In the genomic region with DNA sequence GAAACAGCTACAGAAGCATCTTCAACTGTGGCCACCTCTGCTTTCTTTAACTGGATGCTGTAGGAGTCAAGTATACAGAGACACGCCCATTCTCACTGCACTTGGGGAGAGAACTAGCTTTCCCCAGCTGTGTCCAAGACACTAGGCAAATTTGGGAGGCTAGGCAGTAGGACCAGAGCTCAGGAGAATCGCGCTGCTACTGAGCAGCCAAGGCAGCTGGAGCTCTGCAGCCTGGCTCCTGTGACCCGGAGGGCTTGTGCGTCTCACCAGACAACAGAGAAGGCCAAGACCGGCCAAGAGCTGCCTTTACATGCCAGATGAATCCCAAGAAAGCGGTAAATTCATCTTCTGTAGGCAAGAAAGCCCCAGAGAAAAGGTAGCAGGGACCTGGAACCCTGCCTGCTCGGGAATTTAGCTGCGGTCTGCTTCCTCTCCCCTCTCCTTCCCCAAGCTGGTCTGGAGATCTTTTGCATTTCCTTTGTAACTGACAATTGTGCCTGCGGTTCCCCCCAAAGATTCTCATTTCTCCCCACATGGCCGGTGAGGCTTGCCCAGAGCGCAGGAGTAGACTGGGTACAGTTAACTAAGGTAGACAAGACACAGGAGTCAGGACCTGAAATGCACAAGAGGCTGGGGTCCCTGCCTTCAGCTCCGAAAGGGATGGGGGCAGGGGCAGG, we compare ENCODE assay signal across 8 mouse cellular contexts. TPM values are rescaled to one million over a fixed set of nuclear protein-coding genes. Genes with fewer than 3 reads are reported as not detected.
A peak's percentile ranks its signal among the peaks of the same experiment; 100 is the strongest.
DNase-seq lines count a peak whose midpoint lies in the region; ATAC-seq lines count a peak whose summit lies in the region.
"Had no signal": no experiment of that assay in that cellular context is flagged by ENCODE, and none has a peak within 500 bp of the region (broad histone marks: within the 10 kb centered on the region; RNA-seq: fewer than 3 reads in every experiment).

No protein-coding gene starts in this region.

- H3K9ac ChIP-seq in lung, embryonic 16.5 days (ENCODE audit: low read length) = peak overlapping the region; percentile 81; the same call in 1 of the 2 replicates
- no peak overlapping the region for H3K9ac ChIP-seq in forebrain, embryonic 16.5 days (replicated peaks; ENCODE audit: low read depth, low read length)
- H3K9ac ChIP-seq in stomach, embryonic 15.5 days = peak overlapping the region; percentile 16; the same call in 1 of the 2 replicates

- 29% methylated on average over 13 of the region's 13 CpGs for WGBS in lung, embryonic 16.5 days
- 29% methylated on average over 13 of the region's 13 CpGs for WGBS in forebrain, embryonic 16.5 days
- 24% methylated on average over 13 of the region's 13 CpGs for WGBS in limb, embryonic 10.5 days
- 30% methylated on average over 13 of the region's 13 CpGs for WGBS in stomach, embryonic 15.5 days

- H3K4me1 ChIP-seq in lung, embryonic 16.5 days (replicated peaks; ENCODE audit: control insufficient read depth, insufficient read depth, low read length) = peaks cover 10% of the 10 kb centered on the region
- peaks cover 19% of the 10 kb centered on the region for H3K4me1 ChIP-seq in forebrain, embryonic 16.5 days (replicated peaks; ENCODE audit: control insufficient read depth, insufficient read depth, low read length)
- peaks cover 58% of the 10 kb centered on the region for H3K4me1 ChIP-seq in limb, embryonic 10.5 days
- peaks cover 15% of the 10 kb centered on the region for H3K4me1 ChIP-seq in stomach, embryonic 15.5 days

- DNase-seq in lung, postnatal 4 days = no peak
- DNase-seq in limb, embryonic 10.5 days (ENCODE audit: low spot score) = no peak
- no peak for DNase-seq in testis, postnatal 10 days (ENCODE audit: low spot score)
- no peak for DNase-seq in urinary bladder, postnatal 25 days (ENCODE audit: low spot score)

- H3K4me3 ChIP-seq in lung, embryonic 16.5 days (ENCODE audit: low read length) = peak overlapping the region; percentile 70
- H3K4me3 ChIP-seq in forebrain, embryonic 16.5 days (replicated peaks; ENCODE audit: low read length) = no peak overlapping the region
- peak overlapping the region; percentile 76 for H3K4me3 ChIP-seq in limb, embryonic 10.5 days
- peak overlapping the region; percentile 55 for H3K4me3 ChIP-seq in stomach, embryonic 15.5 days (replicated peaks)

- H3K27ac ChIP-seq in lung, embryonic 16.5 days (ENCODE audit: low read length) = peak overlapping the region; percentile 48
- no peak overlapping the region for H3K27ac ChIP-seq in forebrain, embryonic 16.5 days (ENCODE audit: low read length)
- H3K27ac ChIP-seq in limb, embryonic 10.5 days = peak overlapping the region; percentile 91
- peak overlapping the region; percentile 81 for H3K27ac ChIP-seq in stomach, embryonic 15.5 days
- H3K27ac ChIP-seq: macrophage had no signal

- no peaks in the 10 kb centered on the region for H3K36me3 ChIP-seq in lung, embryonic 16.5 days (ENCODE audit: control insufficient read depth, insufficient read depth, low read length)
- no peaks in the 10 kb centered on the region for H3K36me3 ChIP-seq in forebrain, embryonic 16.5 days (ENCODE audit: control insufficient read depth, insufficient read depth)
- H3K36me3 ChIP-seq in limb, embryonic 10.5 days = no peaks in the 10 kb centered on the region
- H3K36me3 ChIP-seq in stomach, embryonic 15.5 days = no peaks in the 10 kb centered on the region

- peak overlapping the region; percentile 68 for H3K4me2 ChIP-seq in lung, embryonic 16.5 days (ENCODE audit: low read depth, low read length)
- H3K4me2 ChIP-seq in forebrain, embryonic 16.5 days (ENCODE audit: low read length) = 0 out of 2 replicates have a peak overlapping the region, but pooled peaks have one; percentile 62
- peak overlapping the region; percentile 72 for H3K4me2 ChIP-seq in stomach, embryonic 15.5 days

- no peaks in the 10 kb centered on the region for H3K9me3 ChIP-seq in lung, embryonic 16.5 days (ENCODE audit: control insufficient read depth, low read length)
- no peaks in the 10 kb centered on the region for H3K9me3 ChIP-seq in forebrain, embryonic 16.5 days (ENCODE audit: control insufficient read depth, low read length)
- H3K9me3 ChIP-seq in limb, embryonic 10.5 days (replicated peaks) = no peaks in the 10 kb centered on the region
- no peaks in the 10 kb centered on the region for H3K9me3 ChIP-seq in stomach, embryonic 15.5 days

- no peaks in the 10 kb centered on the region for H3K27me3 ChIP-seq in lung, embryonic 16.5 days (ENCODE audit: control insufficient read depth, insufficient read depth, low read depth, low read length)
- H3K27me3 ChIP-seq in forebrain, embryonic 16.5 days (replicated peaks; ENCODE audit: control insufficient read depth, insufficient read depth, low read length) = 0 out of 2 replicates have a peak, but pooled peaks cover 4% of the 10 kb centered on the region
- H3K27me3 ChIP-seq in limb, embryonic 10.5 days (ENCODE audit: low read depth, poor library complexity, severe bottlenecking) = peaks cover 12% of the 10 kb centered on the region; the same call in 1 of the 2 replicates
- no peaks in the 10 kb centered on the region for H3K27me3 ChIP-seq in stomach, embryonic 15.5 days (replicated peaks)

- no peak for ATAC-seq in lung, embryonic 16.5 days (ENCODE audit: low read depth)
- ATAC-seq in forebrain, embryonic 16.5 days = no peak
- 0 out of 2 replicates have a peak, but pooled peaks have one; percentile 24 for ATAC-seq in stomach, embryonic 15.5 days (ENCODE audit: insufficient read depth, low FRiP score, low read depth)

RNA-seq across cellular contexts. Expression of a gene that starts 0.8 kb away (rescaled TPM):
- 109 and 117 TPM in 2 replicates for polyA plus RNA-seq in lung, embryonic 16.5 days (2015; fragmentation: Nextera tagmentation; extraction: Ambion mirVana)
- polyA plus RNA-seq in forebrain, embryonic 16.5 days (2015; fragmentation: Nextera tagmentation; extraction: Ambion mirVana) = 11.2 and 13.1 TPM in 2 replicates
- 79.5 and 123 TPM in 2 replicates for polyA plus RNA-seq in limb, embryonic 10.5 days (2016; fragmentation: Nextera tagmentation; extraction: Ambion mirVana)
- polyA plus RNA-seq in stomach, embryonic 15.5 days (2015; fragmentation: Nextera tagmentation; extraction: Ambion mirVana) = 37.7 and 43.4 TPM in 2 replicates
- polyA plus RNA-seq: macrophage had no signal
